Mouse (Mus musculus) stomach, embryonic 16.5 days (tissue): Measurements from ENCODE around the gene Prkag2. TPM values are rescaled to one million over a fixed set of nuclear protein-coding genes. Genes with fewer than 3 reads are reported as not detected.
A peak's percentile ranks its signal among the peaks of the same experiment; 100 is the strongest.

Source experiments
- ATAC-seq: fragments of 200-750 bp; cut with Nextera tagmentation; 2 replicates; pipeline ENCODE4 v1.8.0; 2017; ENCODE audit warnings: moderate number of reproducible peaks, moderate TSS enrichment; ENCODE audit not compliant: insufficient read depth, low FRiP score
- H3K27ac ChIP-seq: fragments of 300-500 bp; sonication (generic); 2 replicates; pipeline ENCODE4 v1.5.1; 2014; ENCODE audit warnings: low read length
- H3K27me3 ChIP-seq: fragments of 300-500 bp; sonication (generic); 2 replicates; pipeline ENCODE4 v1.6.1; 2014; ENCODE audit warnings: low read length, control low read depth, mixed read lengths; ENCODE audit not compliant: control insufficient read depth, insufficient read depth
- H3K36me3 ChIP-seq: fragments of 300-500 bp; sonication (generic); 2 replicates; pipeline ENCODE4 v1.6.1; 2014; ENCODE audit warnings: low read length; ENCODE audit not compliant: control insufficient read depth, insufficient read depth
- H3K4me1 ChIP-seq: fragments of 300-500 bp; sonication (generic); 2 replicates; pipeline ENCODE4 v1.6.1; 2014; ENCODE audit warnings: low read length, control low read depth, mixed read lengths; ENCODE audit not compliant: control insufficient read depth, insufficient read depth
- H3K4me2 ChIP-seq: fragments of 300-500 bp; sonication (generic); 2 replicates; pipeline ENCODE4 v1.6.1; 2014; ENCODE audit warnings: low read depth, low read length, mixed read lengths
- H3K4me3 ChIP-seq: fragments of 300-500 bp; sonication (generic); replicated peaks from 2 replicates; pipeline ENCODE4 v1.5.1; 2014; ENCODE audit warnings: mild to moderate bottlenecking, low read length
- H3K9ac ChIP-seq: fragments of 300-500 bp; sonication (generic); 2 replicates; pipeline ENCODE4 v1.6.1; 2014; ENCODE audit warnings: low read length
- H3K9me3 ChIP-seq: fragments of 300-500 bp; sonication (generic); replicated peaks from 2 replicates; pipeline ENCODE4 v1.6.1; 2016; ENCODE audit warnings: low read length, control low read depth; ENCODE audit not compliant: control insufficient read depth
- WGBS: fragments of 180-500 bp; shearing (Covaris S2); extraction: QIAGEN DNeasy Blood & Tissue Kit; methylation state at CpG from one replicate; pipeline ENCODE4 v1.1.7; 2014; 5-methylcytosine and 5-hydroxymethylcytosine counted together
- polyA plus RNA-seq: library from polyadenylated mRNA; unstranded; fragments of >200 nt; fragmentation: Nextera tagmentation; extraction: Ambion mirVana; gene quantifications from 2 replicates; pipeline ENCODE4 v1.2.1, GENCODE M21; 2015

The Prkag2 gene
- polyA plus RNA-seq, 1 experiment from 2014 or later, result 42.5 TPM

- no peaks in the 10 kb centered on the region for H3K27me3 ChIP-seq
Measured at GRCm38 (mm10) chr5:25089258-25089972, 11.0 kb downstream of the Prkag2 start.

GRCm38 (mm10) chr5:25088633-25089032 is 11.8 kb downstream of the Prkag2 start:
- H3K36me3 ChIP-seq, result no peaks in the 10 kb centered on the region
- H3K4me1 ChIP-seq, result peaks cover 14% of the 10 kb centered on the region; the same call in 1 of the 2 replicates
- no peaks in the 10 kb centered on the region for H3K27me3 ChIP-seq
- H3K4me3 ChIP-seq, result no peak overlapping the region
- H3K4me2 ChIP-seq, result no peak overlapping the region
- ATAC-seq, result no peak
- WGBS, result 55% methylated on average over 4 of the region's 4 CpGs
- no peaks in the 10 kb centered on the region for H3K9me3 ChIP-seq
- H3K27ac ChIP-seq, result no peak overlapping the region
- no peak overlapping the region for H3K9ac ChIP-seq

More at GRCm38 (mm10) chr5:25089258-25089972, 11.0 kb downstream of the Prkag2 start:
- Histone ChIP-seq H3K9me3 (no peaks in the 10 kb centered on the region), H3K36me3 (no peaks in the 10 kb centered on the region), H3K4me3 (no peak overlapping the region), H3K9ac (no peak overlapping the region), H3K4me1 (peaks cover 14% of the 10 kb centered on the region; the same call in 1 of the 2 replicates), H3K27ac (no peak overlapping the region), H3K4me2 (no peak overlapping the region)
- WGBS, result 76% methylated on average over 6 of the region's 6 CpGs
- no peak for ATAC-seq

- H3K4me2 ChIP-seq, result no peak overlapping the region
- no peaks in the 10 kb centered on the region for H3K36me3 ChIP-seq
- peaks cover 14% of the 10 kb centered on the region; the same call in 1 of the 2 replicates for H3K4me1 ChIP-seq
- WGBS, result 71% methylated on average over 13 of the region's 13 CpGs
- no peak overlapping the region for H3K4me3 ChIP-seq
- no peaks in the 10 kb centered on the region for H3K9me3 ChIP-seq
- H3K9ac ChIP-seq, result no peak overlapping the region
- ATAC-seq, result no peak
- no peak overlapping the region for H3K27ac ChIP-seq
- H3K27me3 ChIP-seq, result no peaks in the 10 kb centered on the region
Measured at GRCm38 (mm10) chr5:25088111-25088510, 12.3 kb downstream of the Prkag2 start.

DNA sequence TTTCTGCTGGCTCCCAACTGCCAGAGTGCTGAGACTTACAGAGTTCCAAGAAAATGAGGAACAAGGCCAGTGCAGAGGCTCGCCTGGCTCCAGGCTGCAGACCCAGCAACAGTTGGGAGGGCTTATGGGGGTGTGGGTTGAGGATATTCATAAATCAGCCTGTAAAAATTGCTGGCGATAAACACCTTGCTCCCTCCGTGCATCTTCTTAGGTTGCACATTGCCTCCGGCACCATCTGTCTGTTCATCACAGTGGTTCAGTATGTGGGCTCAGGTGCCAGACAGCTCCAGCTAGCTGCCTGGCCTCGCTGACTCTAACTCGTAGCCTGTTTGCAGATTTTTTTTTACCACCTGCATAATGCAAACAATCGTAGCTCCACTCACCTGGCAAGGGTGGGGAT is 13.4 kb downstream of the Prkag2 start:
- ATAC-seq, result no peak
- no peak overlapping the region for H3K27ac ChIP-seq
- no peak overlapping the region for H3K9ac ChIP-seq
- H3K4me2 ChIP-seq, result no peak overlapping the region
- 54% methylated on average over 7 of the region's 7 CpGs for WGBS
- no peaks in the 10 kb centered on the region for H3K36me3 ChIP-seq
- H3K9me3 ChIP-seq, result no peaks in the 10 kb centered on the region
- H3K4me3 ChIP-seq, result no peak overlapping the region
- peaks cover 14% of the 10 kb centered on the region; the same call in 1 of the 2 replicates for H3K4me1 ChIP-seq
- H3K27me3 ChIP-seq, result no peaks in the 10 kb centered on the region

- WGBS, result 47% methylated on average over 4 of the region's 4 CpGs
- H3K36me3 ChIP-seq, result no peaks in the 10 kb centered on the region
- no peak for ATAC-seq
- H3K4me2 ChIP-seq, result no peak overlapping the region
- no peaks in the 10 kb centered on the region for H3K9me3 ChIP-seq
- H3K9ac ChIP-seq, result no peak overlapping the region
- no peak overlapping the region for H3K27ac ChIP-seq
- no peak overlapping the region for H3K4me3 ChIP-seq
- peaks cover 14% of the 10 kb centered on the region; the same call in 1 of the 2 replicates for H3K4me1 ChIP-seq
- no peaks in the 10 kb centered on the region for H3K27me3 ChIP-seq
Measured at GRCm38 (mm10) chr5:25086234-25086633, 14.2 kb downstream of the Prkag2 start.

GRCm38 (mm10) chr5:25085170-25085569 is 15.3 kb downstream of the Prkag2 start:
- 85% methylated on average over 10 of the region's 10 CpGs for WGBS
- H3K9ac ChIP-seq, result no peak overlapping the region
- peaks cover 14% of the 10 kb centered on the region; the same call in 1 of the 2 replicates for H3K4me1 ChIP-seq
- H3K9me3 ChIP-seq, result no peaks in the 10 kb centered on the region
- H3K4me2 ChIP-seq, result no peak overlapping the region
- ATAC-seq, result no peak
- no peak overlapping the region for H3K4me3 ChIP-seq
- no peaks in the 10 kb centered on the region for H3K36me3 ChIP-seq
- H3K27ac ChIP-seq, result no peak overlapping the region
- H3K27me3 ChIP-seq, result no peaks in the 10 kb centered on the region

DNA sequence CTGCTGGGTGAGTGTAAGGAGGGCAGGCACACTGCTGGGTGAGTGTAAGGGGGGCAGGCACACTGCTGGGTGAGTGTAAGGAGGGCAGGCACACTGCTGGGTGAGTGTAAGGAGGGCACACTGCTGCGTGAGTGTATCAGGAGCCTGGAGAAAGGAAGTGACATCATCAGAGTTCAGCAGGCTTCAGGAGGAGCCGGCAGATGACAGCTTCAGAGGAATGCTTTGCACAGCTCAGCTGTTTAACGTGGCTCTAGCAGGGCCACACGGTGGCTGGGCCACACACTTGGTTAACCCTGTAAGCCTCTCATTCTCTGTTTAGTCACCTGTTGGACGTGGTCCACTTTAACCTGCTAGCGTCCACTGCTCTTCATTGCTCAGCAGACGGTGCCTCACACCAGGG is 16.6 kb downstream of the Prkag2 start:
- no peaks in the 10 kb centered on the region for H3K36me3 ChIP-seq
- H3K4me2 ChIP-seq, result no peak overlapping the region
- no peak for ATAC-seq
- peaks cover 14% of the 10 kb centered on the region; the same call in 1 of the 2 replicates for H3K4me1 ChIP-seq
- H3K9me3 ChIP-seq, result no peaks in the 10 kb centered on the region
- no peaks in the 10 kb centered on the region for H3K27me3 ChIP-seq
- WGBS, result 38% methylated on average over 7 of the region's 7 CpGs
- H3K4me3 ChIP-seq, result no peak overlapping the region
- no peak overlapping the region for H3K9ac ChIP-seq
- H3K27ac ChIP-seq, result no peak overlapping the region

DNA sequence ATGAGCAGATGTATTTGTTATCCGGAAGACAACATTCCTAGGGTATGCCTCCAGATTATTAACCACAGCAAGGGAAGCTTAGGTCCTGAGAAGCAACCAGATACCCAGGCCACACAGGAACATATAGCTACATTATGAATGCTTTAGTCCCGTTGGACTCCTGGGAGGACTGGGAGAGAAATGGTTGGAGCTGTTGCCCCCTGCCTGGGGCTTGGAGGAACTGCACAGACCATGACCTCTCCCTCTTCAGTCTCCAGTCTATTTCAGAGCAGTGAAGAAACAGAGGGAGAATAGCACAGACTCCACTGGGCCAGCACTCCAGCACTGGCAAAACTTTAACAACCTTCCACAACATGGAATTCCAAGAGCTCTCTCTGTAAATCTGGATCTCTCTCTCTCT is 17.9 kb downstream of the Prkag2 start:
- peak; percentile 63; the same call in 1 of the 2 replicates for ATAC-seq
- 37% methylated on average over 2 of the region's 2 CpGs for WGBS
- H3K9ac ChIP-seq, result no peak overlapping the region

GRCm38 (mm10) chr5:25081545-25081944 is 18.9 kb downstream of the Prkag2 start:
- Histone ChIP-seq H3K27me3 (no peaks in the 10 kb centered on the region), H3K9me3 (no peaks in the 10 kb centered on the region), H3K9ac (no peak overlapping the region), H3K27ac (0 out of 2 replicates have a peak overlapping the region, but pooled peaks have one; percentile 32), H3K4me2 (no peak overlapping the region), H3K4me3 (no peak overlapping the region), H3K4me1 (peaks cover 8% of the 10 kb centered on the region; the same call in 1 of the 2 replicates), H3K36me3 (no peaks in the 10 kb centered on the region)
- ATAC-seq, result peak; percentile 65; the same call in 1 of the 2 replicates
- WGBS, result 65% methylated on average over 16 of the region's 16 CpGs

More for the DNA sequence above, 17.9 kb downstream of the Prkag2 start:
- Histone ChIP-seq H3K4me2 (no peak overlapping the region), H3K4me1 (peaks cover 14% of the 10 kb centered on the region; the same call in 1 of the 2 replicates), H3K4me3 (no peak overlapping the region), H3K36me3 (no peaks in the 10 kb centered on the region), H3K27me3 (no peaks in the 10 kb centered on the region), H3K9me3 (no peaks in the 10 kb centered on the region), H3K27ac (no peak overlapping the region)
